Mouse (Mus musculus) myocyte (in vitro differentiated cells): ENCODE measurements at regions not wholly inside any gene's neighbourhood (a gene's known extent, or its start where the extent isn't known, plus 50 kb on each side); places are given as distances from the start of the nearest gene placed in this dataset.

Experiments used
- E2F4 ChIP-seq: IDR thresholded peaks from one replicate; pipeline ENCODE4 v1.6.1; 2011; ENCODE audit warnings: mild to moderate bottlenecking, control low read depth, moderate library complexity; ENCODE audit not compliant: insufficient read depth
- MAX ChIP-seq: IDR thresholded peaks from one replicate; pipeline ENCODE4 v1.6.1; 2011; ENCODE audit warnings: low read depth, mild to moderate bottlenecking, control low read depth
- MYOG ChIP-seq, 3 experiments: IDR thresholded peaks; one replicate each; pipeline ENCODE4 v1.6.1; 2011; ENCODE audit warnings: control low read depth in 2 of 3, low read depth in 2 of 3, mild to moderate bottlenecking in 2 of 3; ENCODE audit not compliant: insufficient read length in 2 of 3, control insufficient read depth in 1 of 3, insufficient read depth in 1 of 3
- POLR2A ChIP-seq: IDR thresholded peaks from one replicate; pipeline ENCODE4 v1.6.1; 2011; ENCODE audit warnings: low read depth, mild to moderate bottlenecking, control low read depth, moderate library complexity; ENCODE audit not compliant: insufficient read length

- TF ChIP-seq MAX, result no peak
- no peak for TF ChIP-seq E2F4
- no peak for TF ChIP-seq MYOG (IDR thresholded peaks at IDR 0.05; ENCODE audit: control insufficient read depth in 1 of 3, insufficient read depth in 1 of 3, insufficient read length in 2 of 3, low read depth in 2 of 3)
- TF ChIP-seq POLR2A, result no peak
Measured at GRCm38 (mm10) chr2:79131235-79131634, 124.0 kb upstream of the Itga4 start.
